8 mouse cellular contexts compared by ENCODE assay signal in the genomic region with DNA sequence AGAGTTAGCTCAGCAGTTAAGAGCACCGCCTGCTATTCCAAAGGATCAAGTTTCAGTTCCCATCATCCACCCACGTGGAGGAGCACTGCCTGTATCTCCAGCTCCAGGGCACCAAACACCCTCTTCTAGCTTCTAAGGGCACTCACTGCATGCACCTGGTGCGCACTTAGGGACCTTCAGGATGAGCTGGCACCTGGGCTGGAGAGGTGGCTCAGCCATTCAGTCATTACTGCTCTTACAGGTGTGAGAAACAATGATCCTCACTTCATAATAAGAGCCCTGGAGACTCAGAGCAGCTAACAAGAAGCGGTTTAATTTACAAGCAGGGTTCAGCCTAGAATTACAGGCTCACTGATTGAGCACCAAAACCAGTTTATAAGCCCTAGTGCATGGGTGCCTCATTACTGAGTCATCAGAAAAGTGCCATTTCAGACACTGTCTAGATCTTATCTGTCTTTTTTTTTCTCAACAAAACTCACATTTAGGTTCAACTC. TPM values are rescaled to one million over a fixed set of nuclear protein-coding genes. Genes with fewer than 3 reads are reported as not detected.
DNase-seq lines count a peak whose midpoint lies in the region; ATAC-seq and TF ChIP-seq lines count a peak whose summit lies in the region.

No protein-coding gene starts in this region.

- ATAC-seq in inflammation-experienced regulatory T-cells, adult 6 months, result peak; percentile 92

- 7% methylated on average over 4 of the region's 4 CpGs for WGBS in kidney, adult 2 months

- H3K27ac ChIP-seq in kidney, adult 2 months (ENCODE audit: insufficient read depth, low read depth, low read length), result no peak overlapping the region

- no peaks in the 10 kb centered on the region for H3K36me3 ChIP-seq in kidney, adult 2 months (ENCODE audit: control insufficient read depth, insufficient read depth, low read length)

- TF ChIP-seq POLR2A in kidney, adult 2 months (IDR thresholded peaks at IDR 0.05; ENCODE audit: low read depth, low read length), result no peak

- peak; percentile 21 for DNase-seq in kidney, adult 2 months
- no peak for DNase-seq in kidney, postnatal 25 days
- peak; percentile 44 for DNase-seq in R1 (ENCODE audit: low read depth, low spot score)
- peak; percentile 13 for DNase-seq in mesoderm, embryonic 11.5 days (ENCODE audit: low read depth, low spot score)
- no peak for DNase-seq in urinary bladder, adult 18-20 months (ENCODE audit: low spot score in 2 of 2)
- no peak for DNase-seq in left cerebral cortex, adult 11 months (ENCODE audit: low spot score)
- DNase-seq in adrenal gland, adult 18-20 months (ENCODE audit: low spot score in 2 of 2), result no peak

- peak overlapping the region; percentile 1; the same call in 1 of the 2 replicates for H3K4me3 ChIP-seq in kidney, adult 2 months (ENCODE audit: insufficient read depth, low read depth, low read length)

- H3K27me3 ChIP-seq in kidney, adult 2 months (replicated peaks; ENCODE audit: control insufficient read depth, insufficient read depth, low read length), result no peaks in the 10 kb centered on the region

- H3K4me1 ChIP-seq in kidney, adult 2 months (ENCODE audit: control insufficient read depth, insufficient read depth, low read length), result no peaks in the 10 kb centered on the region

- TF ChIP-seq CTCF in kidney, adult 2 months (conservative IDR thresholded peaks at IDR 0.05; ENCODE audit: insufficient read depth, insufficient read length, low read depth, low read length), result no peak

RNA-seq across cellular contexts. Expression of a gene that starts 37.7 kb away (rescaled TPM):
- polyA plus RNA-seq in kidney, adult 2 months (2012; rRNA removed), result 3.3 and 4.6 TPM in 2 replicates
- 10 to 100 TPM; 14.9 to 28.1 (median 26.3) TPM for polyA plus RNA-seq in inflammation-experienced regulatory T-cells, adult 6 months (2017; shearing (Covaris generic))
- 10 to 100 TPM; 34.3 to 44.5 TPM for total RNA-seq in adrenal gland, adult 18-20 months (2021)

RNA-seq across cellular contexts. Expression of a gene that starts 38.8 kb away (rescaled TPM):
- 7.7 and 8.3 TPM in 2 replicates for polyA plus RNA-seq in kidney, adult 2 months (2012; rRNA removed)
- polyA plus RNA-seq in inflammation-experienced regulatory T-cells, adult 6 months (2017; shearing (Covaris generic)), result 1 to 10 TPM; 5.0 to 6.7 (median 5.2) TPM
- total RNA-seq in adrenal gland, adult 18-20 months (2021), result 10 to 100 TPM; 20.0 to 33.7 TPM

Comparison
In these comparisons a context has a peak if more than half of its experiments do, and no peak if none do; other contexts are left out.
1. DNase-seq: peak in kidney, adult 2 months (single experiment), R1 (single experiment) and mesoderm, embryonic 11.5 days (single experiment); none in kidney, postnatal 25 days (0 of 2), urinary bladder, adult 18-20 months (0 of 2), left cerebral cortex, adult 11 months (single experiment) and adrenal gland, adult 18-20 months (0 of 2).